Mouse (Mus musculus) liver, embryonic 11.5 days (tissue): ENCODE data around the gene Kdelr1. TPM values are rescaled to one million over a fixed set of nuclear protein-coding genes. Genes with fewer than 3 reads are reported as not detected.

ENCODE experiments used
- ATAC-seq: fragments of 200-750 bp; cut with Nextera tagmentation; replicated peaks from 2 replicates; pipeline ENCODE4 v1.8.0; 2017; ENCODE audit warnings: moderate number of reproducible peaks, mild to moderate bottlenecking, moderate TSS enrichment, moderate library complexity; ENCODE audit not compliant: low FRiP score
- DNase-seq: peaks from one replicate; pipeline ENCODE4 v3.0.0-alpha.2; 2017; ENCODE audit warnings: low spot score
- H3K27ac ChIP-seq: fragments of 300-500 bp; sonication (generic); 2 replicates; pipeline ENCODE4 v1.5.1; 2014; ENCODE audit warnings: mild to moderate bottlenecking, low read depth, low read length, control low read depth
- H3K27me3 ChIP-seq: fragments of 300-500 bp; sonication (generic); replicated peaks from 2 replicates; pipeline ENCODE4 v1.6.1; 2014; ENCODE audit warnings: low read length, mixed read lengths; ENCODE audit not compliant: control insufficient read depth, insufficient read depth
- H3K36me3 ChIP-seq: fragments of 300-500 bp; sonication (generic); 2 replicates; pipeline ENCODE4 v1.6.1; 2014; ENCODE audit warnings: mild to moderate bottlenecking, low read length, moderate library complexity, mixed read lengths; ENCODE audit not compliant: control insufficient read depth, insufficient read depth
- H3K4me1 ChIP-seq: fragments of 300-500 bp; sonication (generic); replicated peaks from 2 replicates; pipeline ENCODE4 v1.6.1; 2014; ENCODE audit warnings: low read length, mixed read lengths; ENCODE audit not compliant: control insufficient read depth, insufficient read depth
- H3K4me2 ChIP-seq: fragments of 300-500 bp; sonication (generic); 2 replicates; pipeline ENCODE4 v1.6.1; 2014; ENCODE audit warnings: mild to moderate bottlenecking, control low read depth, moderate library complexity
- H3K4me3 ChIP-seq: fragments of 300-500 bp; sonication (generic); 2 replicates; pipeline ENCODE4 v1.5.1; 2014; ENCODE audit warnings: low read depth, low read length, control low read depth
- H3K9ac ChIP-seq: fragments of 300-500 bp; sonication (generic); 2 replicates; pipeline ENCODE4 v1.6.1; 2014; ENCODE audit warnings: low read depth, low read length, control low read depth
- H3K9me3 ChIP-seq: fragments of 300-500 bp; sonication (generic); 2 replicates; pipeline ENCODE4 v1.6.1; 2016; ENCODE audit warnings: low read length, inconsistent platforms, mixed read lengths; ENCODE audit not compliant: control insufficient read depth
- WGBS: fragments of 180-500 bp; shearing (Covaris S2); extraction: QIAGEN DNeasy Blood & Tissue Kit; methylation state at CpG from one replicate; pipeline ENCODE4 v1.1.7; 2014; 5-methylcytosine and 5-hydroxymethylcytosine counted together
- polyA plus RNA-seq: library from polyadenylated mRNA; unstranded; fragments of >200 nt; fragmentation: Nextera tagmentation; extraction: Ambion mirVana; gene quantifications from 2 replicates; pipeline ENCODE4 v1.2.1, GENCODE M21; 2014

Kdelr1 gene
- polyA plus RNA-seq, 1 experiment from 2014 or later, result 60.7 TPM

GRCm38 (mm10) chr7:45921950-45922600 lies 49.5 kb downstream of the Kdelr1 start:
- Histone ChIP-seq H3K4me2 (peak overlapping the region; percentile 75), H3K36me3 (no peaks in the 10 kb centered on the region; the same call in 1 of the 2 replicates), H3K4me1 (peaks cover 42% of the 10 kb centered on the region), H3K9me3 (no peaks in the 10 kb centered on the region), H3K27ac (peak overlapping the region; percentile 91), H3K4me3 (no peak overlapping the region), H3K9ac (peak overlapping the region; percentile 59), H3K27me3 (no peaks in the 10 kb centered on the region)
- WGBS, result 67% methylated on average over 12 of the region's 12 CpGs
- no peak for DNase-seq
- no peak for ATAC-seq

GRCm38 (mm10) chr7:45922928-45923761 lies 50.6 kb downstream of the Kdelr1 start:
- H3K4me3 ChIP-seq, result peak overlapping the region; percentile 48
- H3K4me2 ChIP-seq, result peak overlapping the region; percentile 75
- H3K9ac ChIP-seq, result peak overlapping the region; percentile 59
- H3K4me1 ChIP-seq, result peaks cover 31% of the 10 kb centered on the region
- peak; percentile 89 for ATAC-seq
- whole genome bisulfite sequencing, result under 1% methylated on average over 37 of the region's 37 CpGs
- H3K9me3 ChIP-seq, result no peaks in the 10 kb centered on the region
- H3K36me3 ChIP-seq, result no peaks in the 10 kb centered on the region
- H3K27ac ChIP-seq, result peak overlapping the region; percentile 91
- H3K27me3 ChIP-seq, result 0 out of 2 replicates have a peak, but pooled peaks cover 4% of the 10 kb centered on the region
- peak; percentile 97 for DNase-seq

GRCm38 (mm10) chr7:45923762-45924428 lies 51.3 kb downstream of the Kdelr1 start, which contains the start of gene Ccdc114:
Gene Ccdc114, plus strand, starts transcription at chr7:45924072.
- Histone ChIP-seq H3K4me3 (peak within 1 kb of the TSS; percentile 48), H3K36me3 (no peaks in the 10 kb centered on the region), H3K9ac (peak within 1 kb of the TSS; percentile 65), H3K27me3 (0 out of 2 replicates have a peak, but pooled peaks cover 4% of the 10 kb centered on the region), H3K9me3 (no peaks in the 10 kb centered on the region), H3K27ac (peak within 1 kb of the TSS; percentile 91), H3K4me2 (peak within 1 kb of the TSS; percentile 75), H3K4me1 (peaks cover 31% of the 10 kb centered on the region)
- ATAC-seq (peak; percentile 68), DNase-seq (peak; percentile 79)
- WGBS, result 2% methylated on average over 24 of the region's 24 CpGs

- Histone ChIP-seq H3K4me2 (peak overlapping the region; percentile 75), H3K36me3 (no peaks in the 10 kb centered on the region), H3K9me3 (no peaks in the 10 kb centered on the region), H3K9ac (peak overlapping the region; percentile 65; the same call in 1 of the 2 replicates), H3K27me3 (0 out of 2 replicates have a peak, but pooled peaks cover 4% of the 10 kb centered on the region), H3K4me1 (peaks cover 33% of the 10 kb centered on the region), H3K27ac (peak overlapping the region; percentile 91; the same call in 1 of the 2 replicates), H3K4me3 (peak overlapping the region; percentile 48)
- DNase-seq (peak; percentile 51), ATAC-seq (no peak)
- 13% methylated on average over 14 of the region's 14 CpGs for WGBS
These were observed 51.9 kb downstream of the Kdelr1 start for GRCm38 (mm10) chr7:45924429-45924816.

GRCm38 (mm10) chr7:45928626-45929295 lies 56.2 kb downstream of the Kdelr1 start:
- DNase-seq (no peak), ATAC-seq (no peak)
- 0 out of 2 replicates have a peak, but pooled peaks cover 4% of the 10 kb centered on the region for H3K27me3 ChIP-seq
- H3K4me3 ChIP-seq, result no peak overlapping the region
- H3K36me3 ChIP-seq, result no peaks in the 10 kb centered on the region
- no peaks in the 10 kb centered on the region for H3K9me3 ChIP-seq
- no peak overlapping the region for H3K27ac ChIP-seq
- peak overlapping the region; percentile 21; the same call in 1 of the 2 replicates for H3K4me2 ChIP-seq
- no peak overlapping the region for H3K9ac ChIP-seq
- WGBS, result 27% methylated on average over 20 of the region's 23 CpGs
- 0 out of 2 replicates have a peak, but pooled peaks cover 5% of the 10 kb centered on the region for H3K4me1 ChIP-seq

- WGBS, result 84% methylated on average over 1 of the region's 1 CpGs
- H3K4me2 ChIP-seq, result no peak overlapping the region
- H3K9me3 ChIP-seq, result no peaks in the 10 kb centered on the region
- H3K27ac ChIP-seq, result no peak overlapping the region
- H3K4me3 ChIP-seq, result no peak overlapping the region
- H3K36me3 ChIP-seq, result no peaks in the 10 kb centered on the region
- H3K9ac ChIP-seq, result no peak overlapping the region
- DNase-seq (no peak), ATAC-seq (no peak)
- 0 out of 2 replicates have a peak, but pooled peaks cover 2% of the 10 kb centered on the region for H3K4me1 ChIP-seq
- 0 out of 2 replicates have a peak, but pooled peaks cover 4% of the 10 kb centered on the region for H3K27me3 ChIP-seq
These were observed 57.1 kb downstream of the Kdelr1 start for GRCm38 (mm10) chr7:45929688-45930087.
